ENCODE assay signal across 13 mouse cellular contexts in the genomic region with DNA sequence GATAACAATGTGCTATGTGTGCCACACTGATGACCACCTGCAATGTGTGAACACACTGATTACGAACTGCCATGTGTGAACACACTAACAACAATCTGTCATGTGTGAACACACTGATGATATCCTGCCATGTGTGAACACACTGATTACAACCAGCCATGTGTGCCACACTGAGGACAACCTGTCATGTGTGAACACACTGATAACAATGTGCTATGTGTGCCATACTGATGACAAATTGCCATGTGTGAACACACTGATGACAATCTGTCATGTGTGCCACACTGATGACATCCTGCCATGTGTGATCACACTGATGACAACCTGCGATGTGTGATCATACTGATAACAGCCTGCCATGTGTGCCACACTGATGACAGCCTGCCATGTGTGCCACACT.
"Had no signal": no experiment of that assay in that cellular context is flagged by ENCODE, and none has a peak within 500 bp of the region (broad histone marks: within the 10 kb centered on the region; RNA-seq: fewer than 3 reads in every experiment).

No protein-coding gene starts in this region.

- H3K36me3 ChIP-seq: midbrain, embryonic 13.5 days; midbrain, embryonic 15.5 days; neural tube, embryonic 12.5 days had no signal

- H3K4me2 ChIP-seq: lung, embryonic 14.5 days; midbrain, embryonic 11.5 days; midbrain, embryonic 13.5 days; midbrain, embryonic 15.5 days; neural tube, embryonic 12.5 days had no signal

- H3K27me3 ChIP-seq: midbrain, embryonic 13.5 days; midbrain, embryonic 15.5 days; neural tube, embryonic 12.5 days had no signal

- DNase-seq: lung, adult 18-20 months; lung, embryonic 14.5 days; lung, postnatal 10 days; lung, postnatal 4 days; right cerebral cortex, postnatal 14 days; thymus, adult 18-20 months; thymus, postnatal 25 days; thymus, postnatal 4 days had no signal

- H3K9ac ChIP-seq: liver, embryonic 14.5 days; lung, embryonic 14.5 days; midbrain, embryonic 13.5 days; midbrain, embryonic 15.5 days; neural tube, embryonic 12.5 days had no signal

- H3K9me3 ChIP-seq: midbrain, embryonic 13.5 days; midbrain, embryonic 15.5 days; neural tube, embryonic 12.5 days had no signal

- H3K27ac ChIP-seq: liver, embryonic 14.5 days; midbrain, embryonic 13.5 days; midbrain, embryonic 15.5 days; neural tube, embryonic 12.5 days had no signal

- H3K4me3 ChIP-seq: midbrain, embryonic 13.5 days; midbrain, embryonic 15.5 days; neural tube, embryonic 12.5 days had no signal

- ATAC-seq: midbrain, embryonic 13.5 days; midbrain, embryonic 15.5 days had no signal
